Mouse (Mus musculus): ENCODE results near the gene Ugt1a6b. TPM values are rescaled to one million over a fixed set of nuclear protein-coding genes. Genes with fewer than 3 reads are reported as not detected.

Gene Ugt1a6b
- polyA plus RNA-seq, 1 experiment from 2014 or later, result not detected

Other genes starting within 250 kb of the Ugt1a6b start
- 26.6 and 31.6 TPM in 2 replicates for gene Dgkd, start 250.0 kb upstream of the Ugt1a6b start, polyA plus RNA-seq (2016; fragmentation: Nextera tagmentation; extraction: Ambion mirVana)
- gene Usp40, start 94.7 kb upstream of the Ugt1a6b start, polyA plus RNA-seq (2016; fragmentation: Nextera tagmentation; extraction: Ambion mirVana), result 33.5 and 34.5 TPM in 2 replicates
- not detected in 2 replicates for gene Ugt1a10, start 47.9 kb upstream of the Ugt1a6b start, polyA plus RNA-seq (2016; fragmentation: Nextera tagmentation; extraction: Ambion mirVana)
- gene Ugt1a9, start 32.5 kb upstream of the Ugt1a6b start, polyA plus RNA-seq (2016; fragmentation: Nextera tagmentation; extraction: Ambion mirVana), result not detected in 2 replicates
- gene Ugt1a8, start 15.4 kb upstream of the Ugt1a6b start, polyA plus RNA-seq (2016; fragmentation: Nextera tagmentation; extraction: Ambion mirVana), result not detected in 2 replicates
- gene Ugt1a7c, start 8.2 kb upstream of the Ugt1a6b start, polyA plus RNA-seq (2016; fragmentation: Nextera tagmentation; extraction: Ambion mirVana), result 0.30 and 0.79 TPM in 2 replicates
- gene Ugt1a6a, start 31.6 kb downstream of the Ugt1a6b start, polyA plus RNA-seq (2016; fragmentation: Nextera tagmentation; extraction: Ambion mirVana), result not detected in 2 replicates
- gene Ugt1a5, start 62.8 kb downstream of the Ugt1a6b start, polyA plus RNA-seq (2016; fragmentation: Nextera tagmentation; extraction: Ambion mirVana), result not detected in 2 replicates
- gene Ugt1a2, start 97.3 kb downstream of the Ugt1a6b start, polyA plus RNA-seq (2016; fragmentation: Nextera tagmentation; extraction: Ambion mirVana), result 0.13 TPM in 1 of 2 replicates, not detected in the other
- gene Dnajb3, start 102.5 kb downstream of the Ugt1a6b start, polyA plus RNA-seq (2016; fragmentation: Nextera tagmentation; extraction: Ambion mirVana), result 8.1 and 9.9 TPM in 2 replicates
- not detected in 2 replicates for gene Ugt1a1, start 108.7 kb downstream of the Ugt1a6b start, polyA plus RNA-seq (2016; fragmentation: Nextera tagmentation; extraction: Ambion mirVana)
- 0.58 and 0.82 TPM in 2 replicates for gene Mroh2a, start 123.7 kb downstream of the Ugt1a6b start, polyA plus RNA-seq (2016; fragmentation: Nextera tagmentation; extraction: Ambion mirVana)
- gene Hjurp, start 174.4 kb downstream of the Ugt1a6b start, polyA plus RNA-seq (2016; fragmentation: Nextera tagmentation; extraction: Ambion mirVana), result 143 and 155 TPM in 2 replicates
- 0.11 and 0.15 TPM in 2 replicates for gene Trpm8, start 174.4 kb downstream of the Ugt1a6b start, polyA plus RNA-seq (2016; fragmentation: Nextera tagmentation; extraction: Ambion mirVana)

Data from heart, embryonic 10.5 days (tissue).